Mouse (Mus musculus) embryonic fibroblast, embryonic 13.5 days (primary cell): ENCODE measurements around the gene Bnip1.

Source experiments
- CTCF ChIP-seq: IDR thresholded peaks from 2 replicates; pipeline ENCODE4 v1.5.1; 2011; ENCODE audit warnings: mild to moderate bottlenecking, control low read depth, low read length, moderate library complexity, borderline replicate concordance; ENCODE audit not compliant: insufficient read depth
- POLR2A ChIP-seq: IDR thresholded peaks from 2 replicates; pipeline ENCODE4 v1.6.1; 2011; ENCODE audit warnings: low read depth, mild to moderate bottlenecking, control low read depth, low read length, moderate library complexity

GRCm38 (mm10) chr17:26779471-26779870 is 1.4 kb upstream of the Bnip1 start:
- TF ChIP-seq CTCF: no peak
- no peak for TF ChIP-seq POLR2A
